Mouse (Mus musculus) fibroblast of lung, adult 2 months (primary cell): ENCODE results near the gene Chrm3.
A peak's percentile ranks its signal among the peaks of the same experiment; 100 is the strongest.

Source experiments
- DNase-seq: peaks from one replicate; pipeline ENCODE4 v3.0.0-alpha.2; 2011; ENCODE audit warnings: low read depth

Gene Chrm3

GRCm38 (mm10) chr13:9985648-9986047 lies 375.0 kb downstream of the Chrm3 start:
- no peak for DNase-seq

GRCm38 (mm10) chr13:9983293-9983692 lies 377.4 kb downstream of the Chrm3 start:
- no peak for DNase-seq

- DNase-seq = no peak
These were observed 382.9 kb downstream of the Chrm3 start for GRCm38 (mm10) chr13:9977699-9978098.

GRCm38 (mm10) chr13:9973742-9974321 lies 386.8 kb downstream of the Chrm3 start:
- DNase-seq = no peak

- no peak for DNase-seq
These were observed 388.8 kb downstream of the Chrm3 start for GRCm38 (mm10) chr13:9971845-9972244.

GRCm38 (mm10) chr13:9952619-9953018 lies 408.0 kb downstream of the Chrm3 start:
- DNase-seq = no peak

GRCm38 (mm10) chr13:9951376-9951775 lies 409.3 kb downstream of the Chrm3 start:
- no peak for DNase-seq

GRCm38 (mm10) chr13:9949091-9949490 lies 411.6 kb downstream of the Chrm3 start:
- no peak for DNase-seq

GRCm38 (mm10) chr13:9940186-9940585 lies 420.5 kb downstream of the Chrm3 start:
- no peak for DNase-seq

GRCm38 (mm10) chr13:9938798-9939485 lies 421.7 kb downstream of the Chrm3 start:
- DNase-seq = no peak

- DNase-seq = no peak
These were observed 427.9 kb downstream of the Chrm3 start for GRCm38 (mm10) chr13:9932714-9933113.

GRCm38 (mm10) chr13:9930606-9931005 lies 430.0 kb downstream of the Chrm3 start:
- DNase-seq = no peak

GRCm38 (mm10) chr13:9929978-9930377 lies 430.7 kb downstream of the Chrm3 start:
- DNase-seq = peak; percentile 3

GRCm38 (mm10) chr13:9921150-9921549 lies 439.5 kb downstream of the Chrm3 start:
- no peak for DNase-seq

- no peak for DNase-seq
These were observed 447.9 kb downstream of the Chrm3 start for GRCm38 (mm10) chr13:9912697-9913096.

GRCm38 (mm10) chr13:9908707-9909106 lies 451.9 kb downstream of the Chrm3 start:
- DNase-seq = no peak

- DNase-seq = no peak
These were observed 453.4 kb downstream of the Chrm3 start for GRCm38 (mm10) chr13:9907202-9907601.

- no peak for DNase-seq
These were observed 456.2 kb downstream of the Chrm3 start for GRCm38 (mm10) chr13:9904455-9904854.

GRCm38 (mm10) chr13:9900653-9901385 lies 459.8 kb downstream of the Chrm3 start:
- no peak for DNase-seq

GRCm38 (mm10) chr13:9898664-9899369 lies 461.8 kb downstream of the Chrm3 start:
- no peak for DNase-seq

- DNase-seq = no peak
These were observed 463.4 kb downstream of the Chrm3 start for GRCm38 (mm10) chr13:9897231-9897630.

- DNase-seq = no peak
These were observed 465.5 kb downstream of the Chrm3 start for GRCm38 (mm10) chr13:9895045-9895625.
